Mouse (Mus musculus) adrenal gland, adult 10 weeks (tissue): ENCODE data around the gene Hnrnpab. TPM values are rescaled to one million over a fixed set of nuclear protein-coding genes. Genes with fewer than 3 reads are reported as not detected.

ENCODE experiments used
- polyA plus RNA-seq: library from polyadenylated mRNA; stranded (reverse); fragments of 350-450 nt; fragmentation: Illumina TruSeq; extraction: RNeasy Lipid Tissue Mini Kit (QIAGEN cat#74804); gene quantifications from one replicate; pipeline ENCODE4 v1.2.3, GENCODE M21; 2014; ENCODE audit warnings: low read depth, low replicate concordance

The Hnrnpab gene
- polyA plus RNA-seq, result 434 TPM

DNA sequence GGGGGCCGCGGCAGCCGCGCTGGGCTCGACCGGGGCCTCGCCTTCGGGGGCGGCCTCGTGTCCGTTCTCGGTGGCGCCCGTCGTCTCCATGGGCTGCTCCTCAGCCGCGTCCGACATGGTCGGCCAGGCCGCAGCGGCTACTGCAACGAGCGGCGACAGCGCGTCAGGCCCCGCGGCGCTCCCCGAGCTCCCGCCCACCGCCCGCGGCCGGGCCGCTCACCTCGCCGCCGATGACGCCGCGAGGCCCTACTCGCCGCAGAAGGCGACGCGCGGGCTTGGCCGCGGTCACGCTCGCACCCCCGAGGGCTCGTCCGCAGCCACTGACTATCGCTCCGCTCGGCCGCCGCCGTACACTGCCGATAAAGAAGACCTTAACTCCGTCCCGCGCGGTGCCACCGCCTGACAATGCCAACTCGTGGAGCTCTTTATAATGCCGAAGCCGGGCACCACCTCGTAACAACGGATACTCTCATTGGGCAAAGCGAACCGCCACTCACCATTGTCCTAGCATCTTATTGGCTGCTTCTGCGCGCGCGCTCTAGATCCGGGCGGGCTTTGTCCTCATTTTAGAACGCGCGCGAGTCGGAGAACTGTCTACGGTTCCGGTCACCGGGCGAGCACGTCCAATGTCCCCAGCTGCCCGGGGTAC, at the start of gene Hnrnpab:
Gene Hnrnpab, minus strand, starts transcription at position 401 of the 649 bp plus-strand sequence.

DNA sequence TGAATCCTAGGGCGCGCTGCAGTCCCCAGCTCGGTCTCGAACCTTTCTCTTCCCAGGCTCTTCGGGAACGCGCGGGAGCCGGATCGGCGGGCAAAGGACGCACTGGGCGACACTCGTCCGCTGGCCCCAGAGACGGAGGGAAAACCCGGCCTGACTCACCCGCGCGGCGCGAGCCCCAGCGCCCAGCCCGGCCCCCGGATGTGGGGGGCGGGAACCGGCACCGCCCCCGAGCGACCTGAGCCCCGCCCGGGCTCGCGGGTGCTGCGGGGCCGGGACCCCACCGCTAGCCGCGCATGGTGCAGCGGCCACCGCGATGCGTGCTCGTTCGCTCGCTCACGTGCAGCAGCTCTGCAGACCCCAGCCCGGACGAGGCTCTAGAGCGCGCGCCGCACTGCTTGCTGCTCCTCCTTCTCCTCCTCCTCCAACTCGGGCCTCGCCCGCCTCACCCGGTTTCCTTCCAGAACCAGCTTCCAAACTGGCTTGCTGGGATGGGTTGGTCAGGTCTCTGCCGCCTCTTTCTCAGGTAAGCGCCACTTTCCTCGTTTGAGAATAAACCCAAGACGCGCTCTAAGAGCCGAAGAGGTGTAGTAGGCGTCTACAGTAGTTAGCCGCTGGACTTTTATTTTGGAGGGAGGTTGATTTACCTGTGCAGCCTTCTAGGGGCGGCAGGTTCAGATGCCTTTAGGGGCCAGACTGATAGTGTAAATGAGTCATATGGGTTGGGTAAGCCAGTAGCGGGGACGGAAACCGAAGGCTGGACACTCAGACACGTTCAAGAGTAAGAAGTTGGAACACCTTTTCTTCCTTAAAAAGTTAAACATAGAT, 44.3 kb upstream of the Hnrnpab start, which contains the start of the genes N4bp3 and D930048N14Rik:
Gene N4bp3, minus strand, starts transcription at position 152 of the 825 bp plus-strand sequence.
Gene D930048N14Rik, plus strand, starts transcription at position 264 of the 825 bp plus-strand sequence.

DNA sequence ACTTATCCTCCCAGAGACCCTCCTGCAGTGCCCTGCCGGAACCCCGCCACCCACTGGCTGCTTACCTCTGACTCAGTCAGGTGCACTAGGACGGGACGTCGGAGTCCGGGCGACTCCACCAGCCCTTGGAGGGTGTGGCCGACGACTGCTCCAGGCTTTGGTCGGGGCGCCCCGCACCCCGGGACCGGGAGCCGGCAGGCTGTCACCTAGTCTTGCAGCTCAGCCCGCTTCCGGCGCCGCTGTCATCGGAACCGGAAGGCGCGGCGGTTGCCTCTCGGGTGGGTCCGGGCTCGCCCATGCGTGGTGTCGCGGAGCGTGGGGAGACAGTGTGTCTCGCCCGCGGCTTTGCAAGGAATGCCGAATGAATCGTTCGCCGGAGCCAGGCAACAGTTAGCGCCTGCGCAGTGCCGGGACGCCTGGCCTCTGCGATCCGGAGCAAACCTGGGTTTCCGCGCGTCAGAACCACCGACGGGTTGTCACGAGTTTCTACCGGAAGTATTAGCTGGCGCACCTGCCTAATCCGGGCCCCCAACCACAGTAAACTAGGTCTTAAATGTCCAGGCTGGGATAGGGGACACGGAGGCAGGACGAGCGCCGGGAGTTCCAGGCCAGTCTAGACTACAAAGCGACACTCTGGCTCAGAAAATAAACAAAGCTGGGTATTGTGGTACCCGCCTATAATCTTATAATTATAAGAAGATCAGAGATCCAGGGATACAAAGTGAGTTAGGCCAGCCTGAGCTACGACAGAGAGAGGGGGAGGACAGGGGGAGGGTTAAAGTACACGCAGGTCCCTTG, 29.1 kb upstream of the Hnrnpab start, which contains the start of gene Rmnd5b:
Gene Rmnd5b, minus strand, starts transcription at position 372 of the 798 bp plus-strand sequence.

DNA sequence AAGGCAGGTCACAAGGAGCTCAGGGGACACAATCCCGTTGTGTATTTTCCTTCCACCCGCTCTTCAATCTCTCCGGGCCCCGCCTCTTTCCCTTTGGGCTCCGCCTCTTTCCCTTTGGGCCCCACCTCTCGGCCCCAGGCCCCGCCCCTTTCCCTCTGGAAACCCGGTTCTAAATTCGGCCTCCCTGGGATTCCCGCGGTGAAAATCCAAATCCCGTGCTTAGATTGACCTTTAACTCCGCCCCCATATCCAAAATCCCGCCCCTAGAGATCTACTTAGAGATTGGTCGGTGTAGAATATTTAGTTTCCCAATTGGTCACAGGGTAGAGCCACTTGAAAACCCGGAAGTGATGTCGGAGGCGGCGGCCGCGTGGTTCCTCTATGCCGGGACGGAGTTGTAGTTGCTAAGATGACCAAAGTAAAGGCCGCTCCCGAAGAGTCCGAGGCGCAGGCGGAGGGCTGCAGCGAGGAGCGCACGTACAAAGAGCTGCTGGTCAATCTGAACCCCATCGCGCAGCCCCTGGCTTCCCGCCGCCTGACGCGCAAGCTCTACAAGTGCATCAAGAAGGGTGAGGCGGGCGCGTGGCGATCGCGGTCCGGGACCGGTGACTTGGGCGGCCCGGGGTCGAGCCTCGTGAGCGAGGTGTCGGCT, 12.9 kb upstream of the Hnrnpab start, which contains the start of gene Nhp2:
Gene Nhp2, plus strand, starts transcription at position 327 of the 652 bp plus-strand sequence.

GRCm38 (mm10) chr11:51584431-51585248, 22.0 kb downstream of the Hnrnpab start, which contains the start of gene Phykpl:
Phykpl (plus strand) TSS chr11:51584757.

Other genes with a start within 250 kb of the Hnrnpab start
- 23.4 TPM for gene Phykpl, start 22.1 kb downstream of the Hnrnpab start, polyA plus RNA-seq
- 1.8 TPM for gene Nhp2, start 12.9 kb upstream of the Hnrnpab start, polyA plus RNA-seq
- gene Rmnd5b, start 29.0 kb upstream of the Hnrnpab start, polyA plus RNA-seq, result 13.9 TPM
- gene N4bp3, start 44.0 kb upstream of the Hnrnpab start, polyA plus RNA-seq, result not detected
- 0.47 TPM for gene D930048N14Rik, start 44.1 kb upstream of the Hnrnpab start, polyA plus RNA-seq
- 104 TPM for gene 0610009B22Rik, start 82.0 kb upstream of the Hnrnpab start, polyA plus RNA-seq
- gene Sec24a, start 156.8 kb upstream of the Hnrnpab start, polyA plus RNA-seq, result 41.9 TPM
- 341 TPM for gene Sar1b, start 156.8 kb upstream of the Hnrnpab start, polyA plus RNA-seq